Mouse (Mus musculus): Measurements from ENCODE around the gene Gsta3. TPM values are rescaled to one million over a fixed set of nuclear protein-coding genes. Genes with fewer than 3 reads are reported as not detected.
"Not testable (repeated sequence)": the region's sequence is repeated elsewhere in the genome, so short reads cannot be mapped to it uniquely, and the experiment has no call there.

Gene Gsta3
- total and polyA plus RNA-seq, 3 experiments, result 5.0 to 12.2 (median 9.9) TPM

DNA sequence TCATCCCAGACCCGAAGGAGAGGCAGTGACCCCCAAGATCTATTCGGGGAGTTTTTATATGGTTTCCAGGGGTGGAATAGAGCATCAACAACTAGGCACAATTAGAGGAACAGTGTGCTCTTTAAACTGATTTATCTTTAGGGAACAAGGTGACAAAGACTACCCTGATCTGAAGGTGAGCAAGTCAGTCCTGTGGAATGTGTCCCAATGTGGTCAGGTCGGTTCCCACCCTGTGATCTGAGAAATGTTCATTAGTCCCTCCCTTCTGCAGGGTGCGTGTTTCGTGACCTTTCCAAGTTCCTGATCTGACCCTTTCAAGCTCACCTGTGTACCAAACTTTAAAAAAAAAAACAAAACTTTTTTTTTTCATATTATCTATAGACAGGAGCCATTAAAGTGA is 16.5 kb downstream of the Gsta3 start:
- WGBS, result 73% methylated on average over 5 of the region's 5 CpGs
- H3K27me3 ChIP-seq (ENCODE audit: control insufficient read depth, insufficient read depth, low read length), result no peaks in the 10 kb centered on the region; the same call in 1 of the 2 replicates
- no peaks in the 10 kb centered on the region for H3K79me2 ChIP-seq (replicated peaks; ENCODE audit: control insufficient read depth, insufficient read depth, low read length)
- H3K36me3 ChIP-seq (ENCODE audit: control insufficient read depth, insufficient read depth, low read length), result no peaks in the 10 kb centered on the region
- intact Hi-C loops (cut with DNase I), result no loop called here
- H3K27ac ChIP-seq, result no peak overlapping the region
- H3K4me3 ChIP-seq, result no peak overlapping the region
- TF ChIP-seq EP300 (IDR thresholded peaks at IDR 0.05; ENCODE audit: insufficient read depth, low read depth, low read length), result no peak
- no peak for TF ChIP-seq POLR2A (IDR thresholded peaks at IDR 0.05; ENCODE audit: insufficient read depth, low read depth, low read length)
- TF ChIP-seq CTCF (IDR thresholded peaks at IDR 0.05), result no peak
- no peak overlapping the region for H3K9ac ChIP-seq (ENCODE audit: low read depth, low read length)
- H3K4me1 ChIP-seq (ENCODE audit: control insufficient read depth, insufficient read depth, low read length), result no peaks in the 10 kb centered on the region
- DNase-seq, result no peak

- H3K36me3 ChIP-seq (ENCODE audit: control insufficient read depth, insufficient read depth, low read length); H3K4me3 ChIP-seq; H3K4me1 ChIP-seq (ENCODE audit: control insufficient read depth, insufficient read depth, low read length); H3K27ac ChIP-seq; H3K27me3 ChIP-seq (ENCODE audit: control insufficient read depth, insufficient read depth, low read length); H3K79me2 ChIP-seq (replicated peaks; ENCODE audit: control insufficient read depth, insufficient read depth, low read length); H3K9ac ChIP-seq (ENCODE audit: low read depth, low read length); DNase-seq: not testable (repeated sequence)
- intact Hi-C loops (cut with DNase I), result loop anchor here (10.0 kb wide), 1 partner anchor 315 kb away; no protein-coding TSS in a partner anchor
- 83% methylated on average over 8 of the region's 8 CpGs for WGBS
These were observed 19.6 kb downstream of the Gsta3 start for GRCm38 (mm10) chr1:21259981-21260380.

DNA sequence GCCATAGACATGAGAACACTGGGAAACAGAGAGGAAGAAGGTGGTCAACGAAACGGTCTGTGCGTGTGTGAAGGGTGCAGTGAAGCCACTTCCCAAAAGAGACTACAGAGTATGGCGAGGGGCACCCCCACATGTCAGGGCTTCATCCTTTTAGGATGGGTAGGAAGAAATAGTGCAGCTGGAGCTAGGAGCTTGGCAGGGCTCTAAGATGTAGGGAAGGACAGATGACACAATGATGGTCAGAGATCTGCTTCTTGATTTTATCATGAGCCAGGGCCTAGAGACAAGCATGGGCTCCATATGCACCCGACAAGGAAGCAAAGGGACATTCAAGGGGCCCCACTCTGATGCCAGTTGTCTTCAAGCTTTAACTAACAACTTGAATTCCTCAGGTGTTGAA is 22.0 kb downstream of the Gsta3 start:
- Histone ChIP-seq H3K79me2 (replicated peaks; ENCODE audit: control insufficient read depth, insufficient read depth, low read length) (no peaks in the 10 kb centered on the region), H3K4me3 (no peak overlapping the region), H3K36me3 (ENCODE audit: control insufficient read depth, insufficient read depth, low read length) (no peaks in the 10 kb centered on the region), H3K27ac (no peak overlapping the region), H3K27me3 (ENCODE audit: control insufficient read depth, insufficient read depth, low read length) (no peaks in the 10 kb centered on the region; the same call in 1 of the 2 replicates), H3K9ac (ENCODE audit: low read depth, low read length) (no peak overlapping the region), H3K4me1 (ENCODE audit: control insufficient read depth, insufficient read depth, low read length) (no peaks in the 10 kb centered on the region)
- TF ChIP-seq POLR2A (IDR thresholded peaks at IDR 0.05; ENCODE audit: insufficient read depth, low read depth, low read length) (no peak), EP300 (IDR thresholded peaks at IDR 0.05; ENCODE audit: insufficient read depth, low read depth, low read length) (no peak), CTCF (IDR thresholded peaks at IDR 0.05) (no peak)
- intact Hi-C loops (cut with DNase I), result loop anchor here (10.0 kb wide), 1 partner anchor 318 kb away; no protein-coding TSS in a partner anchor
- DNase-seq, result no peak
- 80% methylated on average over 5 of the region's 5 CpGs for WGBS

DNA sequence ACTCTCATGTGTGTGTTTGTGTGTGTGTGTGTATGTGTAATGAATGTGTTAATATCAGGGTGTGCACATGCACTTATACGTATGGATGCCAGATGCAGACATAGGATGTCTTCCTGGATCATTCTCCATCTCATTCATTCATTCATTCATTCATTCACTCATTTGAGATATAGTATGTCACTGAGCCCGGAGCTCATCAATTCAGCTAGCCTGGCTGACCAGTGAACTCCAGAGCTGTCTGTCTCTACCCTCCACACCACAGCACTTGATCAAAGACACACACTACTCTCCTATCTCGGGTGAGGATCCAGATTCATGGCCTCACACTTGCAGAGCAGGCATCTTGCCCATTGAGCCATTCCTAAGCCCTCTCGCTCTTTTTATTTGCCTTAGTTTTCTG is 23.6 kb downstream of the Gsta3 start:
- DNase-seq, result no peak
- no peaks in the 10 kb centered on the region; the same call in 1 of the 2 replicates for H3K27me3 ChIP-seq (ENCODE audit: control insufficient read depth, insufficient read depth, low read length)
- no peak overlapping the region for H3K4me3 ChIP-seq
- intact Hi-C loops (cut with DNase I), result loop anchor here (10.0 kb wide), 1 partner anchor 319 kb away; no protein-coding TSS in a partner anchor
- H3K36me3 ChIP-seq (ENCODE audit: control insufficient read depth, insufficient read depth, low read length), result no peaks in the 10 kb centered on the region
- 78% methylated on average over 4 of the region's 4 CpGs for WGBS
- H3K4me1 ChIP-seq (ENCODE audit: control insufficient read depth, insufficient read depth, low read length), result no peaks in the 10 kb centered on the region
- no peak overlapping the region for H3K27ac ChIP-seq
- no peaks in the 10 kb centered on the region for H3K79me2 ChIP-seq (replicated peaks; ENCODE audit: control insufficient read depth, insufficient read depth, low read length)
- no peak overlapping the region for H3K9ac ChIP-seq (ENCODE audit: low read depth, low read length)
- TF ChIP-seq CTCF (IDR thresholded peaks at IDR 0.05) (no peak), EP300 (IDR thresholded peaks at IDR 0.05; ENCODE audit: insufficient read depth, low read depth, low read length) (no peak), POLR2A (IDR thresholded peaks at IDR 0.05; ENCODE audit: insufficient read depth, low read depth, low read length) (no peak)

GRCm38 (mm10) chr1:21264747-21265146 is 24.4 kb downstream of the Gsta3 start:
- WGBS, result 83% methylated on average over 8 of the region's 8 CpGs
- intact Hi-C loops (cut with DNase I), result loop anchor here (10.0 kb wide), 1 partner anchor 320 kb away; no protein-coding TSS in a partner anchor
- no peak overlapping the region for H3K27ac ChIP-seq
- no peak overlapping the region for H3K4me3 ChIP-seq
- no peak for DNase-seq
- no peaks in the 10 kb centered on the region; the same call in 1 of the 2 replicates for H3K27me3 ChIP-seq (ENCODE audit: control insufficient read depth, insufficient read depth, low read length)
- H3K36me3 ChIP-seq (ENCODE audit: control insufficient read depth, insufficient read depth, low read length), result no peaks in the 10 kb centered on the region
- H3K79me2 ChIP-seq (replicated peaks; ENCODE audit: control insufficient read depth, insufficient read depth, low read length), result no peaks in the 10 kb centered on the region
- H3K9ac ChIP-seq (ENCODE audit: low read depth, low read length), result no peak overlapping the region
- H3K4me1 ChIP-seq (ENCODE audit: control insufficient read depth, insufficient read depth, low read length), result no peaks in the 10 kb centered on the region
- no peak for TF ChIP-seq POLR2A (IDR thresholded peaks at IDR 0.05; ENCODE audit: insufficient read depth, low read depth, low read length)
- no peak for TF ChIP-seq EP300 (IDR thresholded peaks at IDR 0.05; ENCODE audit: insufficient read depth, low read depth, low read length)
- no peak for TF ChIP-seq CTCF (IDR thresholded peaks at IDR 0.05)

- H3K27me3 ChIP-seq (ENCODE audit: control insufficient read depth, insufficient read depth, low read length), result no peaks in the 10 kb centered on the region
- 80% methylated on average over 1 of the region's 1 CpGs for WGBS
- intact Hi-C loops (cut with DNase I), result loop anchor here (10.0 kb wide), 1 partner anchor 322 kb away; no protein-coding TSS in a partner anchor
- H3K9ac ChIP-seq (ENCODE audit: low read depth, low read length), result no peak overlapping the region
- H3K4me3 ChIP-seq, result no peak overlapping the region
- H3K27ac ChIP-seq, result no peak overlapping the region
- TF ChIP-seq EP300 (IDR thresholded peaks at IDR 0.05; ENCODE audit: insufficient read depth, low read depth, low read length) (no peak), POLR2A (IDR thresholded peaks at IDR 0.05; ENCODE audit: insufficient read depth, low read depth, low read length) (no peak)
- H3K4me1 ChIP-seq (ENCODE audit: control insufficient read depth, insufficient read depth, low read length), result peaks cover 2% of the 10 kb centered on the region; the same call in 1 of the 2 replicates
- H3K79me2 ChIP-seq (replicated peaks; ENCODE audit: control insufficient read depth, insufficient read depth, low read length), result no peaks in the 10 kb centered on the region
- DNase-seq, result no peak
- no peaks in the 10 kb centered on the region for H3K36me3 ChIP-seq (ENCODE audit: control insufficient read depth, insufficient read depth, low read length)
These were observed 26.4 kb downstream of the Gsta3 start for GRCm38 (mm10) chr1:21266766-21267165.

DNA sequence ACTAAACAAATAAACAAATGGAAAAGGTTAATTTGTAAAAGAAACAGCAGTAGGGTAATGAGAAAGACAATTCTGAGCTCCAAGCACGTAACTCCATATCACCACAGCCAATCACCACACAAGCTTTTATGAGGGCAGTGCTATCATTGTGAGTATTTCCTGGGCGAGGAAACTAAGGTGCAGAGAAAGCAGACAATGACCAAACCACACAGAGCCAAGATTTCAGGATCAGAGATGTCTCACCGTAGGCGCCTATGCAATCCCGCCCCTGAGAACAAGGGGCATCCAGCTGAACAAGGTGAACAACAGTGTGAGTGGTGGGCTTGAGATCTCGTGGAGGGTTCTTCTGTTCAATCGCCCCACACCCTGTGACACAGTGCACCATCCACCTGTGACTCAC is 27.1 kb downstream of the Gsta3 start:
- H3K27ac ChIP-seq; H3K79me2 ChIP-seq (replicated peaks; ENCODE audit: control insufficient read depth, insufficient read depth, low read length); H3K36me3 ChIP-seq (ENCODE audit: control insufficient read depth, insufficient read depth, low read length); H3K4me1 ChIP-seq (ENCODE audit: control insufficient read depth, insufficient read depth, low read length); H3K27me3 ChIP-seq (ENCODE audit: control insufficient read depth, insufficient read depth, low read length); H3K9ac ChIP-seq (ENCODE audit: low read depth, low read length); DNase-seq; H3K4me3 ChIP-seq: not testable (repeated sequence)
- intact Hi-C loops (cut with DNase I), result loop anchor here (10.0 kb wide), 1 partner anchor 323 kb away; no protein-coding TSS in a partner anchor
- 78% methylated on average over 7 of the region's 7 CpGs for WGBS
